Mouse (Mus musculus) erythroblast, embryonic 14.5 days (primary cell): ENCODE measurements around the gene Gpi1. TPM values are rescaled to one million over a fixed set of nuclear protein-coding genes. Genes with fewer than 3 reads are reported as not detected.
"Not testable (repeated sequence)": the region's sequence is repeated elsewhere in the genome, so short reads cannot be mapped to it uniquely, and the experiment has no call there.

Source experiments
- H3K27me3 ChIP-seq: 2 replicates; pipeline ENCODE4 v1.6.1; 2012; ENCODE audit warnings: inconsistent platforms; ENCODE audit not compliant: control insufficient read depth
- H3K36me3 ChIP-seq: 2 replicates; pipeline ENCODE4 v1.6.1; 2012; ENCODE audit warnings: mild to moderate bottlenecking, inconsistent platforms; ENCODE audit not compliant: control insufficient read depth
- H3K4me1 ChIP-seq: 2 replicates; pipeline ENCODE4 v1.6.1; 2012; ENCODE audit warnings: inconsistent platforms; ENCODE audit not compliant: control insufficient read depth
- H3K4me3 ChIP-seq: replicated peaks from 2 replicates; pipeline ENCODE3; 2012; ENCODE audit warnings: moderate library complexity, mild to moderate bottlenecking, inconsistent platforms
- H3K9me3 ChIP-seq: 2 replicates; pipeline ENCODE4 v1.6.1; 2012; ENCODE audit warnings: low read length, inconsistent platforms, mixed read lengths; ENCODE audit not compliant: control insufficient read depth
- GATA1 ChIP-seq: IDR thresholded peaks from 2 replicates; pipeline ENCODE4 v1.6.1; 2012; ENCODE audit warnings: low read length, inconsistent platforms, mixed read lengths
- TAL1 ChIP-seq: IDR thresholded peaks from 3 replicates; pipeline ENCODE4 v1.6.1; 2012; ENCODE audit warnings: low read length, inconsistent platforms, mixed read lengths
- polyA plus RNA-seq: library from polyadenylated mRNA; stranded (reverse); fragments of >175 nt; gene quantifications from 2 replicates; pipeline ENCODE4 v1.2.3, GENCODE M21; 2012

Gpi1 gene
- polyA plus RNA-seq, 1 experiment, result 18.4 TPM

GRCm38 (mm10) chr7:34200829-34201228 is 29.3 kb downstream of the Gpi1 start:
- H3K9me3 ChIP-seq, result no peaks in the 10 kb centered on the region; the same call in 1 of the 2 replicates
- TF ChIP-seq TAL1 (no peak), GATA1 (no peak)
- H3K36me3 ChIP-seq, result peaks cover 48% of the 10 kb centered on the region
- no peaks in the 10 kb centered on the region for H3K27me3 ChIP-seq
- no peak overlapping the region for H3K4me3 ChIP-seq
- peaks cover 9% of the 10 kb centered on the region for H3K4me1 ChIP-seq

- TF ChIP-seq GATA1, result no peak
- no peak for TF ChIP-seq TAL1
- Histone ChIP-seq H3K27me3 (no peaks in the 10 kb centered on the region), H3K4me3 (no peak overlapping the region), H3K4me1 (peaks cover 22% of the 10 kb centered on the region), H3K36me3 (peaks cover 33% of the 10 kb centered on the region), H3K9me3 (no peaks in the 10 kb centered on the region; the same call in 1 of the 2 replicates)
Observed at GRCm38 (mm10) chr7:34198346-34198745, 31.8 kb downstream of the Gpi1 start.

- Histone ChIP-seq H3K4me3 (peak within 1 kb of the TSS; percentile 68), H3K36me3 (peaks cover 27% of the 10 kb centered on the region), H3K9me3 (no peaks in the 10 kb centered on the region), H3K4me1 (peaks cover 22% of the 10 kb centered on the region), H3K27me3 (no peaks in the 10 kb centered on the region)
- TF ChIP-seq TAL1, result no peak
- TF ChIP-seq GATA1, result no peak
Observed at GRCm38 (mm10) chr7:34196132-34197128, 33.7 kb downstream of the Gpi1 start, which contains the start of gene Pdcd2l. Pdcd2l (minus strand) TSS chr7:34196661.

GRCm38 (mm10) chr7:34195632-34196031 is 34.5 kb downstream of the Gpi1 start:
- H3K27me3 ChIP-seq, result no peaks in the 10 kb centered on the region
- TF ChIP-seq GATA1, result no peak
- no peak for TF ChIP-seq TAL1
- H3K4me1 ChIP-seq, result peaks cover 22% of the 10 kb centered on the region
- peaks cover 22% of the 10 kb centered on the region for H3K36me3 ChIP-seq
- no peaks in the 10 kb centered on the region for H3K9me3 ChIP-seq
- H3K4me3 ChIP-seq, result peak overlapping the region; percentile 68

GRCm38 (mm10) chr7:34192825-34193224 is 37.3 kb downstream of the Gpi1 start:
- no peaks in the 10 kb centered on the region for H3K9me3 ChIP-seq
- TF ChIP-seq GATA1, result no peak
- no peak for TF ChIP-seq TAL1
- no peak overlapping the region for H3K4me3 ChIP-seq
- peaks cover 19% of the 10 kb centered on the region for H3K4me1 ChIP-seq
- no peaks in the 10 kb centered on the region for H3K27me3 ChIP-seq
- peaks cover 43% of the 10 kb centered on the region for H3K36me3 ChIP-seq

GRCm38 (mm10) chr7:34189376-34189989 is 40.7 kb downstream of the Gpi1 start:
- Histone ChIP-seq H3K4me1 (peaks cover 3% of the 10 kb centered on the region), H3K9me3 (no peaks in the 10 kb centered on the region), H3K27me3 (no peaks in the 10 kb centered on the region), H3K36me3 (peaks cover 71% of the 10 kb centered on the region), H3K4me3 (no peak overlapping the region)
- TF ChIP-seq TAL1, result no peak
- no peak for TF ChIP-seq GATA1

GRCm38 (mm10) chr7:34183794-34184193 is 46.3 kb downstream of the Gpi1 start:
- TF ChIP-seq TAL1, result no peak
- no peak for TF ChIP-seq GATA1
- no peaks in the 10 kb centered on the region; the same call in 1 of the 2 replicates for H3K4me1 ChIP-seq
- no peaks in the 10 kb centered on the region for H3K27me3 ChIP-seq
- peaks cover 48% of the 10 kb centered on the region for H3K36me3 ChIP-seq
- no peak overlapping the region for H3K4me3 ChIP-seq
- H3K9me3 ChIP-seq, result no peaks in the 10 kb centered on the region; the same call in 1 of the 2 replicates

GRCm38 (mm10) chr7:34183356-34183755 is 46.8 kb downstream of the Gpi1 start:
- Histone ChIP-seq H3K4me1 (no peaks in the 10 kb centered on the region), H3K27me3 (no peaks in the 10 kb centered on the region), H3K36me3 (peaks cover 43% of the 10 kb centered on the region), H3K9me3 (no peaks in the 10 kb centered on the region; the same call in 1 of the 2 replicates), H3K4me3 (no peak overlapping the region)
- no peak for TF ChIP-seq TAL1

GRCm38 (mm10) chr7:34176241-34176640 is 53.9 kb downstream of the Gpi1 start:
- H3K27me3 ChIP-seq, H3K36me3 ChIP-seq, H3K4me3 ChIP-seq, H3K4me1 ChIP-seq, H3K9me3 ChIP-seq: not testable (repeated sequence)
